Mouse (Mus musculus): ENCODE data around the gene Ppie. TPM values are rescaled to one million over a fixed set of nuclear protein-coding genes. Genes with fewer than 3 reads are reported as not detected.

The Ppie gene
- 39.8 and 41.7 TPM in 2 replicates for polyA plus RNA-seq (2015; fragmentation: Nextera tagmentation; extraction: Ambion mirVana)

GRCm38 (mm10) chr4:123139513-123140154, at the start of gene Ppie:
Gene Ppie, minus strand, starts transcription at chr4:123139951.

GRCm38 (mm10) chr4:123182328-123183238, 42.8 kb upstream of the Ppie start, which contains the start of gene Hpcal4:
Gene Hpcal4, plus strand, starts transcription at chr4:123183227.

DNA sequence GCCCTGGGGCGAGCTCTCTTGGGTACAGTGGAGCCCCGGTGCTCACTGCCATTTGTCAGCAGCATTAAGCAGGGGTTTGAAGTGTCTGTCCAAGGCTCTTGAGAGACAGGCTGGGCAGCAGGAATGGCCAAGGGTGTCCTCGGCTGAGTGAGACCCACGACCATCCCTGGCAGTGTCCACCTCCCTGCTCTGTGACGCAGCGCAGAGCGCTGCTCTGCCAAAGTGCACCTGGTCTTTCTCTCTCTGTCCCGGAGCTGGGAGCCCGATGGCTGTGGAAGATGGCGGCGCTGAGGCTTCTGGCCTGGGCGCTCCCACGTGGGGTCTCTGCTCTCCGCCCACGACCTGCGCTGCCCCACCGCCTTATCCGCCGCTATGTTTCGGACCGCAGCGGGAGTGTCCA, 23.7 kb downstream of the Ppie start, which contains the start of gene Oxct2b:
Gene Oxct2b (plus strand): TSS at position 256 of the 400 bp plus-strand sequence.

GRCm38 (mm10) chr4:123104651-123105450, 34.9 kb downstream of the Ppie start, which contains the start of gene Bmp8b:
Gene Bmp8b, plus strand, starts transcription at chr4:123105165.

Other genes starting within 250 kb of the Ppie start
- 32.7 and 37.5 TPM in 2 replicates for gene Mfsd2a, start 178.8 kb downstream of the Ppie start, polyA plus RNA-seq (2015; fragmentation: Nextera tagmentation; extraction: Ambion mirVana)
- 27.1 and 28.1 TPM in 2 replicates for gene Mycl, start 144.3 kb downstream of the Ppie start, polyA plus RNA-seq (2015; fragmentation: Nextera tagmentation; extraction: Ambion mirVana)
- gene Trit1, start 123.4 kb downstream of the Ppie start, polyA plus RNA-seq (2015; fragmentation: Nextera tagmentation; extraction: Ambion mirVana), result 17.7 and 19.5 TPM in 2 replicates
- 0.43 and 0.48 TPM in 2 replicates for gene Bmp8b, start 34.8 kb downstream of the Ppie start, polyA plus RNA-seq (2015; fragmentation: Nextera tagmentation; extraction: Ambion mirVana)
- gene Oxct2b, start 23.7 kb downstream of the Ppie start, polyA plus RNA-seq (2015; fragmentation: Nextera tagmentation; extraction: Ambion mirVana), result 1.0 and 1.2 TPM in 2 replicates
- gene Hpcal4, start 43.3 kb upstream of the Ppie start, polyA plus RNA-seq (2015; fragmentation: Nextera tagmentation; extraction: Ambion mirVana), result 62.2 and 66.7 TPM in 2 replicates
- 0.43 and 0.62 TPM in 2 replicates for gene Nt5c1a, start 61.6 kb upstream of the Ppie start, polyA plus RNA-seq (2015; fragmentation: Nextera tagmentation; extraction: Ambion mirVana)
- gene Heyl, start 93.6 kb upstream of the Ppie start, polyA plus RNA-seq (2015; fragmentation: Nextera tagmentation; extraction: Ambion mirVana), result 4.1 and 4.3 TPM in 2 replicates
- gene Pabpc4, start 122.4 kb upstream of the Ppie start, polyA plus RNA-seq (2015; fragmentation: Nextera tagmentation; extraction: Ambion mirVana), result 20.4 and 22.7 TPM in 2 replicates
- gene Oxct2a, start 183.7 kb upstream of the Ppie start, polyA plus RNA-seq (2015; fragmentation: Nextera tagmentation; extraction: Ambion mirVana), result 0.20 and 0.48 TPM in 2 replicates
- gene Bmp8a, start 203.3 kb upstream of the Ppie start, polyA plus RNA-seq (2015; fragmentation: Nextera tagmentation; extraction: Ambion mirVana), result 0.15 and 0.45 TPM in 2 replicates